Mouse (Mus musculus): ENCODE results near the gene Gucy2e. TPM values are rescaled to one million over a fixed set of nuclear protein-coding genes. Genes with fewer than 3 reads are reported as not detected.

The Gucy2e gene
- total and polyA plus RNA-seq, 3 experiments, result 0.06 to 1.8 (median 1.6) TPM

DNA sequence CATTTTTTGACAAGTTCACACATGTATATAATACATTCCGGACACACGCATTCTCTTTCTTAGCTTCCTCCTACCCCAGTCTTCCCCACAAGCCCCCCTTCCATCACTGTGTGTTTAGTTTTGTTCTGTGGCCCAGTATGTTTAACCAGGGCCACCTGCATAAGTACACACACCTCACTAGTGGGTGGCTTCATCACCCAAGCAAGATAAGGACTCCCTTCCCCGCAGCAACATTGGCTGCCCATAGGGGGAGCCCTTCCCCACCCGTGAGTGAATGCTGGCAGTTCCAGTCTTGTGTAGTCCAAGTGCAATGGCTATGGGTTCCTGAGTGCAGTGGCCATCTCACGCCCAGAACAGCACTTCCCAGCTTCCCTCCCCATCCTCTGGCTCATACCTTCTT, 21.5 kb upstream of the Gucy2e start:
- Histone ChIP-seq H3K27me3 (ENCODE audit: control insufficient read depth, insufficient read depth, low read length) (no peaks in the 10 kb centered on the region), H3K27ac (peak overlapping the region; percentile 60), H3K4me1 (ENCODE audit: control insufficient read depth, insufficient read depth, low read length) (no peaks in the 10 kb centered on the region; the same call in 1 of the 2 replicates), H3K36me3 (ENCODE audit: control insufficient read depth, insufficient read depth, low read length) (no peaks in the 10 kb centered on the region), H3K9ac (ENCODE audit: low read depth, low read length) (no peak overlapping the region), H3K79me2 (replicated peaks; ENCODE audit: control insufficient read depth, insufficient read depth, low read length) (no peaks in the 10 kb centered on the region), H3K4me3 (no peak overlapping the region)
- intact Hi-C loops (cut with DNase I), result loop anchor here (1.0 kb wide), 1 partner anchor 132 kb away; no protein-coding TSS in a partner anchor
- TF ChIP-seq POLR2A (IDR thresholded peaks at IDR 0.05; ENCODE audit: insufficient read depth, low read depth, low read length) (no peak), EP300 (IDR thresholded peaks at IDR 0.05; ENCODE audit: insufficient read depth, low read depth, low read length) (0 out of 2 replicates have a peak, but pooled peaks have one; percentile 15), CTCF (IDR thresholded peaks at IDR 0.05) (peak; percentile 68)
- peak; percentile 39 to 62 for DNase-seq
- WGBS, result 52% methylated on average over 5 of the region's 5 CpGs

DNA sequence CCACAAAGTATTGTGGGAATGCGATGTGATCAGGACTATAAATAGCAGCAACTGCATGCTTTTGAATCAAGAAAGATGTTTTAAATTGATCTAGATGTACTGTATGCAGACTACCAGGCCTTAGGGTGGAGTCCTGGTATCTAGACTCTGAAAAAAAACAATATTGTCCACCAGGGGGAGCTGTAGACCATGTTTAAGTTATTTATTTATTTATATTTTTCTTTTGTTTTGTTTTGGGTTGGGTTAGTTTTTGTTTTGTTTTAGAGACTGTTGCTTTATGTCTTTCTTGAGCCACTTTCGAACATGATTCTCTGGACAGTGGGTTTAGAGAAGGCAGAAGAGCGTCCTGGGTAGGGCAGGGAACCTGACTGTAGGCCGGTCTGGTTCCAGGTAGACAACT, 21.0 kb upstream of the Gucy2e start:
- Histone ChIP-seq H3K9ac (ENCODE audit: low read depth, low read length) (peak overlapping the region; percentile 38; the same call in 1 of the 2 replicates), H3K79me2 (replicated peaks; ENCODE audit: control insufficient read depth, insufficient read depth, low read length) (no peaks in the 10 kb centered on the region), H3K4me3 (no peak overlapping the region), H3K27ac (peak overlapping the region; percentile 60), H3K36me3 (ENCODE audit: control insufficient read depth, insufficient read depth, low read length) (no peaks in the 10 kb centered on the region), H3K27me3 (ENCODE audit: control insufficient read depth, insufficient read depth, low read length) (no peaks in the 10 kb centered on the region), H3K4me1 (ENCODE audit: control insufficient read depth, insufficient read depth, low read length) (no peaks in the 10 kb centered on the region; the same call in 1 of the 2 replicates)
- intact Hi-C loops (cut with DNase I), result loop anchor here (1.0 kb wide), 1 partner anchor 132 kb away; no protein-coding TSS in a partner anchor
- no peak for DNase-seq
- 43% methylated on average over 4 of the region's 4 CpGs for WGBS
- TF ChIP-seq CTCF (IDR thresholded peaks at IDR 0.05) (peak; percentile 78), POLR2A (IDR thresholded peaks at IDR 0.05; ENCODE audit: insufficient read depth, low read depth, low read length) (no peak)

DNA sequence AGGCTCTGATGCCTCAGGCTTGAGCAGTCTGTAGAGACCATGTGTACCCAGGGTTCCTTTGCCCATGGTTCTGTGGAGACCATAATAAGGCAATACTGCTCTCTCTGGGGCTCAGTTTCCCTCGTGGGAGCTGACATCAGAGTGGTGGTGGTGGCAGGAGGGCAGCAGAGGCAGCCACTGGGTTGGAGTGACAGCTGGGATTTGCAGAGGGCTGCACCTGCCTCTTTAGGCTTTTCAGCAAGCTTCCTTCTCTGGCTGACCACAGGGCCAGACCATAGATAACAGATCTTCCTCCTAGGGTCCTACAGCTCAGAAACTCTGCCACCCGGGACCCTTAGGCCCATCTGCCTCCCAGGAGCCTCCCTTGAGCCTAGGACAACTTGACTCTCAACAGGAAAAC, 20.2 kb upstream of the Gucy2e start:
- H3K27ac ChIP-seq, result no peak overlapping the region
- 70% methylated on average over 2 of the region's 2 CpGs for WGBS
- no peaks in the 10 kb centered on the region for H3K27me3 ChIP-seq (ENCODE audit: control insufficient read depth, insufficient read depth, low read length)
- no peak for DNase-seq
- intact Hi-C loops (cut with DNase I), result no loop called here
- H3K36me3 ChIP-seq (ENCODE audit: control insufficient read depth, insufficient read depth, low read length), result no peaks in the 10 kb centered on the region
- H3K4me3 ChIP-seq, result no peak overlapping the region
- no peak for TF ChIP-seq POLR2A (IDR thresholded peaks at IDR 0.05; ENCODE audit: insufficient read depth, low read depth, low read length)
- TF ChIP-seq CTCF (IDR thresholded peaks at IDR 0.05), result no peak
- TF ChIP-seq EP300 (IDR thresholded peaks at IDR 0.05; ENCODE audit: insufficient read depth, low read depth, low read length), result no peak
- no peaks in the 10 kb centered on the region for H3K79me2 ChIP-seq (replicated peaks; ENCODE audit: control insufficient read depth, insufficient read depth, low read length)
- no peak overlapping the region for H3K9ac ChIP-seq (ENCODE audit: low read depth, low read length)
- H3K4me1 ChIP-seq (ENCODE audit: control insufficient read depth, insufficient read depth, low read length), result no peaks in the 10 kb centered on the region; the same call in 1 of the 2 replicates

DNA sequence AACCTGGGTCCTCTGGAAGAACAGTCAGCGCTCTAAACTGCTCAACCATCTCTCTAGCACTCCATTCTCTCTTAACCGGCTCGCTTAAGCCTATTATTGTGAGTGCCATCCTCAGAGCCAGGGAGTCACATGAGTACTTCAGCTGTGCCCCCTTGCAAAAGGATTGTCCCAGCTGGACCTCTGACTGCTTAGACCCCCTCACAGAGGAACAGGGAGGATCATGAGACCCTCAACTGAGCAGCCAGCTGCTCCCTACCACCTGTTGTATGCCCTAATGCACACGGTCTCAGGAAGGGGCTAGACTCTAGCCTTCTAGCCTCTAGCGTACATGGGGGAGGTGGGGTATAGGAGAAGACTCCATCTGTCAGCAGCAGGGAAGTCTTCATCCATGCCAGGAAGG, 18.0 kb upstream of the Gucy2e start:
- no peaks in the 10 kb centered on the region; the same call in 1 of the 2 replicates for H3K4me1 ChIP-seq (ENCODE audit: control insufficient read depth, insufficient read depth, low read length)
- 86% methylated on average over 5 of the region's 5 CpGs for WGBS
- H3K27ac ChIP-seq, result no peak overlapping the region
- H3K9ac ChIP-seq (ENCODE audit: low read depth, low read length), result no peak overlapping the region
- intact Hi-C loops (cut with DNase I), result no loop called here
- DNase-seq, result no peak
- no peaks in the 10 kb centered on the region for H3K27me3 ChIP-seq (ENCODE audit: control insufficient read depth, insufficient read depth, low read length)
- H3K4me3 ChIP-seq, result no peak overlapping the region
- no peak for TF ChIP-seq CTCF (IDR thresholded peaks at IDR 0.05)
- no peak for TF ChIP-seq POLR2A (IDR thresholded peaks at IDR 0.05; ENCODE audit: insufficient read depth, low read depth, low read length)
- no peak for TF ChIP-seq EP300 (IDR thresholded peaks at IDR 0.05; ENCODE audit: insufficient read depth, low read depth, low read length)
- no peaks in the 10 kb centered on the region for H3K36me3 ChIP-seq (ENCODE audit: control insufficient read depth, insufficient read depth, low read length)
- no peaks in the 10 kb centered on the region for H3K79me2 ChIP-seq (replicated peaks; ENCODE audit: control insufficient read depth, insufficient read depth, low read length)

DNA sequence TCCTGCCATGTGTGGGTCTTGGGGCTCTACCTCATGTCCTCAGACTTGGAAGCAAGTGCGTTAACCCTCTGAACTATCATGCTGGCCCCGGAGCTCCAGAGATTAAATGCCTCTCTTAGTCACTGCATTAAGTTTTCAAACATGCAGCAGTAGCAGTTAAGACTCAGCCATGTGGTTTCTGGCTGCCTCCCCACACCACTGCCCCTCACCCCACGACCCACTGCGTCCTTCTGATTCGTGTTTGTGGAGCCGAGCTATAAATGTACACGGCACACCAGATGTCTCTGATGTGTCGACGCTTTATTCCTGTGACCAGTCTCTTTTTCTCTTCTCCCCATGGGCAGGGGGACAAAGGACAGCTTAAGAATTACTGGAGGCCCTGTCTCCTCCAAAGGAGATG, 16.3 kb upstream of the Gucy2e start:
- Histone ChIP-seq H3K36me3 (ENCODE audit: control insufficient read depth, insufficient read depth, low read length) (no peaks in the 10 kb centered on the region), H3K4me3 (no peak overlapping the region), H3K4me1 (ENCODE audit: control insufficient read depth, insufficient read depth, low read length) (no peaks in the 10 kb centered on the region), H3K9ac (ENCODE audit: low read depth, low read length) (no peak overlapping the region), H3K27me3 (ENCODE audit: control insufficient read depth, insufficient read depth, low read length) (no peaks in the 10 kb centered on the region), H3K79me2 (replicated peaks; ENCODE audit: control insufficient read depth, insufficient read depth, low read length) (no peaks in the 10 kb centered on the region), H3K27ac (no peak overlapping the region)
- intact Hi-C loops (cut with DNase I), result no loop called here
- DNase-seq, result no peak
- WGBS, result 21% methylated on average over 9 of the region's 9 CpGs
- no peak for TF ChIP-seq EP300 (IDR thresholded peaks at IDR 0.05; ENCODE audit: insufficient read depth, low read depth, low read length)
- no peak for TF ChIP-seq POLR2A (IDR thresholded peaks at IDR 0.05; ENCODE audit: insufficient read depth, low read depth, low read length)
- TF ChIP-seq CTCF (IDR thresholded peaks at IDR 0.05), result no peak

DNA sequence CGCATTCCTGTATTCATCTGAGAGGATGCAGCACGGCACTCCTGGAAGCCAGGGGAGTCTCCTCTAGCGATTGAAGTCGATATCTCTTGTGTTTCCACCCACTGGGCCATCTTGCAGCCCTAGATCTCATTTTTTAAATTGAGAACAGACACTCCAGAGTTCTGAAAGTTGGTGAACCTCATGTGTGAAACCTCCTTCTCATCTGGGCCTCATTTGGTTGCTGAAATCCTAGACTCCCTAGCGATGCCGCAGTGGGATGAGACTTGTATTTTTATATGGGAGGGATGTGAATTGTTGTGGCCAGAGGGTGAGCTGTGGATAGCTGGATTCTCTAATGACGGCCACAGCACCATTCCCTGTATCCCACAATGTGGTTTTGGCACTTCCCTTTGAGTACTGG, 15.1 kb upstream of the Gucy2e start:
- WGBS, result 86% methylated on average over 7 of the region's 7 CpGs
- H3K9ac ChIP-seq (ENCODE audit: low read depth, low read length), result no peak overlapping the region
- H3K27ac ChIP-seq, result no peak overlapping the region
- DNase-seq, result no peak
- H3K27me3 ChIP-seq (ENCODE audit: control insufficient read depth, insufficient read depth, low read length), result no peaks in the 10 kb centered on the region
- H3K79me2 ChIP-seq (replicated peaks; ENCODE audit: control insufficient read depth, insufficient read depth, low read length), result no peaks in the 10 kb centered on the region
- TF ChIP-seq POLR2A (IDR thresholded peaks at IDR 0.05; ENCODE audit: insufficient read depth, low read depth, low read length) (no peak), CTCF (IDR thresholded peaks at IDR 0.05) (no peak)
- no peak overlapping the region for H3K4me3 ChIP-seq
- intact Hi-C loops (cut with DNase I), result no loop called here
- H3K36me3 ChIP-seq (ENCODE audit: control insufficient read depth, insufficient read depth, low read length), result no peaks in the 10 kb centered on the region
- H3K4me1 ChIP-seq (ENCODE audit: control insufficient read depth, insufficient read depth, low read length), result no peaks in the 10 kb centered on the region
